Mouse (Mus musculus): ENCODE results near the gene Pdxp. TPM values are rescaled to one million over a fixed set of nuclear protein-coding genes. Genes with fewer than 3 reads are reported as not detected.

Pdxp gene
- total RNA-seq, 2 experiments from 2014 or later = 2.3 TPM

Small RNA genes lying within 50 kb of the gene (microRNA-seq; reads per million reads assigned to microRNA genes)
- 0 reads per million in 2 experiments for gene Mir6955 (ENCODE audit: borderline replicate concordance in 2 of 2)

Other genes with a start within 250 kb of the Pdxp start
- under 1 TPM; 0.05 to 0.31 TPM for gene Elfn2, start 195.1 kb upstream of the Pdxp start, total RNA-seq (2021)
- gene Mfng, start 140.4 kb upstream of the Pdxp start, total RNA-seq (2021) = 1 to 10 TPM; 2.4 to 6.4 TPM
- 1 to 10 TPM; 6.4 to 7.8 TPM for gene Card10, start 110.9 kb upstream of the Pdxp start, total RNA-seq (2021)
- 10 to 100 TPM in 1 of 2 experiments, 1 to 10 TPM in 1; 9.3 to 10.5 TPM for gene Cdc42ep1, start 71.3 kb upstream of the Pdxp start, total RNA-seq (2021)
- gene Lgals2, start 58.4 kb upstream of the Pdxp start, total RNA-seq (2021) = not detected
- 10 to 100 TPM; 33.5 to 34.2 TPM for gene Gga1, start 36.7 kb upstream of the Pdxp start, total RNA-seq (2021)
- gene Gm49510, start 14.3 kb upstream of the Pdxp start, total RNA-seq (2021) = under 1 TPM in 1 of 2 experiments, not detected in 1; 0.11 TPM
- 1 to 10 TPM; 2.6 to 3.1 TPM for gene Sh3bp1, start 14.2 kb upstream of the Pdxp start, total RNA-seq (2021)
- 100 to 1,000 TPM; 224 to 270 TPM for gene Lgals1, start 12.8 kb downstream of the Pdxp start, total RNA-seq (2021)
- gene Nol12, start 21.0 kb downstream of the Pdxp start, total RNA-seq (2021) = 10 to 100 TPM; 22.2 to 23.1 TPM
- gene Triobp, start 33.8 kb downstream of the Pdxp start, total RNA-seq (2021) = 10 to 100 TPM; 35.3 to 42.2 TPM
- gene H1f0, start 114.5 kb downstream of the Pdxp start, total RNA-seq (2021) = 10 to 100 TPM; 73.2 to 75.3 TPM
- gene Galr3, start 128.0 kb downstream of the Pdxp start, total RNA-seq (2021) = not detected
- 1 to 10 TPM; 3.6 to 4.4 TPM for gene Ankrd54, start 149.0 kb downstream of the Pdxp start, total RNA-seq (2021)
- 10 to 100 TPM; 46.3 to 53.2 TPM for gene Eif3l, start 161.3 kb downstream of the Pdxp start, total RNA-seq (2021)
- gene Micall1, start 195.0 kb downstream of the Pdxp start, total RNA-seq (2021) = 10 to 100 TPM; 14.0 to 15.0 TPM
- gene Polr2f, start 227.1 kb downstream of the Pdxp start, total RNA-seq (2021) = 10 to 100 TPM; 65.8 to 66.9 TPM
- 1 to 10 TPM in 1 of 2 experiments, under 1 TPM in 1; 0.56 to 1.6 TPM for gene 1700088E04Rik, start 227.3 kb downstream of the Pdxp start, total RNA-seq (2021)